Mouse (Mus musculus) erythroblast, embryonic 14.5 days (primary cell): Measurements from ENCODE around the gene Bcdin3d.

Source experiments
- GATA1 ChIP-seq: IDR thresholded peaks from 2 replicates; pipeline ENCODE4 v1.6.1; 2012; ENCODE audit warnings: low read length, inconsistent platforms, mixed read lengths
- TAL1 ChIP-seq: IDR thresholded peaks from 3 replicates; pipeline ENCODE4 v1.6.1; 2012; ENCODE audit warnings: low read length, inconsistent platforms, mixed read lengths

DNA sequence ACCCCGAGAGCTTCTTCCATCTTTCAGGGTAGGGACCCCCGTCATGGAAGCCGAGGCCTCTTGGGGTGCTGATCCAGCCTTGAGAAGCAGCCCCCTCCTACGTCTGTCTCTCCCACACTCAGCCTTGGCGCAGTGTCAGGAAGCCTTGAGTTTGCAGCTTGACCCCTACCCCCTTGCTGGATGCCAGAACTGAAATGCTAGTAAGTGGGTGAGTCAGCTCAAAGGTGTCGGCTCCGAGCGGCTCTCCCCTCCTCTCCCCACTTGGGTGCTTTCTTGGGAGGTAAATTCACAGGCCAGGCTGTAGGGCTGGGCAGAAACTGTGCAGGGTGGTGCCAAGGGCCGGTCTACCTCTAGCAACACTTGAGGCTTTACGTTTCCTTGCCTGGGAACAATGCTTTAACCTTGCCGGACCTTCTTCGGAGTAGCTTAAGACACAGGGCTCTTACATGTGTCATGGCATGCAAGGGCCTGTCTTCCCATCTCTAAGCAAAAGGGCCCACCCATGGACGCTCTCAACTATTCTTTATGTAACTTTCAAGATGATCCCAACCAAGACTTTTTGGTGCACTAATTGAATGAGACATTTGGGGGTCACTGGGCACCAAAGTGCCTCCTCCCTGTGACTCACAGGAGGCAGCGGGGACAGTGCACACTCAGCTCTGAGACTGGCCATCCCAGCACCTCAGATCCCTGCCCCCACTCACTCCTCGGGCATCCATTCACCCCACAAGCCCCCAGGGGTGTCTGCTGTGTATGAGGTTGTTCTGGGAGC lies 31.0 kb upstream of the Bcdin3d start:
- TF ChIP-seq GATA1 (no peak), TAL1 (no peak)
